Mouse (Mus musculus) myocyte (in vitro differentiated cells): ENCODE results near the gene Mrps34.

Source experiments
- CEBPB ChIP-seq: IDR thresholded peaks from 2 replicates; pipeline ENCODE4 v1.6.1; 2011; ENCODE audit warnings: mild to moderate bottlenecking, moderate library complexity; ENCODE audit not compliant: poor library complexity, insufficient read depth, severe bottlenecking
- USF1 ChIP-seq: IDR thresholded peaks from one replicate; pipeline ENCODE4 v1.6.1; 2011; ENCODE audit warnings: low read depth, mild to moderate bottlenecking, control low read depth, moderate library complexity

DNA sequence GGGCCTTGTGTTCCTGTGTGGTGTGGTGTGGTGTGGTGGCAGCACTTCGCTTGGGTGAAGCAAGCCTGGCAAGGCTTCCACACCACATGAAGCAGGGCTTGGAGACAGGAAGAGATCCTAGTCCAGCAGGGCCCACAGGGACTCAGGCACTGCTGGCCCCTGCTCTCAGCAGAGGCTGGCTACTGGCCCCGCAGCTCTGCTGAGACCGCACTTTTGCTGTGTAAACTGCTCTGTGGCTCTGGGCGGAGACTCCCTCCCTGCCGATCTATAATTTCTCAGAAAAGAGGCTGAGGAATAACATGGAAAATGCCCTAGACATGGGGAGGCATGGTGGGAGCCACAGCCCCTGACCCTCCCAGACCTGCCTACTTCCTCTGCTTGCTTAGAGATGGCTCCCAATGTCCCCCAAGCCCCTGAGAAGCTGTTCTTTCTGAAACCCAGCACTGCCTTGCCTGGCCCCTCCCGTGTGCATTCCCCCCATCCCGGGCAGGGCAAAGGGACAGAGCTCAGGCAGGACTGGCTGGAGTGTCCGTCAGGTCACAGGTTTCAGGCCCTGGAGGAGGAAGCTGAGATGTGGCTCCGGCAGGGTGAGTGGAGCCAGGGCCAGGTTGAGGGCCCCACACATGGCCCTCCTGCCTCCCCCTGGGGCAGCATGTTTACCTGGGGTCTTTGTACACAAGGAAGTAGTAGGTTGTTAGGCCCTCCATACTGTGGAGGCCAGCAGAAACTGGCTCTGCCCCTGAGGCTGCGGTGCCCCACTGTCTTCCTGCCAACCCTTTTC lies 17.4 kb upstream of the Mrps34 start:
- TF ChIP-seq CEBPB = no peak
- no peak for TF ChIP-seq USF1
